Mouse (Mus musculus) megakaryocyte, embryonic 14.5 days (primary cell): ENCODE data around the gene Rpl6. TPM values are rescaled to one million over a fixed set of nuclear protein-coding genes. Genes with fewer than 3 reads are reported as not detected.

Experiments used
- H3K27me3 ChIP-seq: replicated peaks from 2 replicates; pipeline ENCODE3; 2012; ENCODE audit warnings: inconsistent platforms
- H3K36me3 ChIP-seq: replicated peaks from 2 replicates; pipeline ENCODE3; 2012; ENCODE audit warnings: low read length, inconsistent platforms, mixed read lengths
- H3K4me1 ChIP-seq: 2 replicates; pipeline ENCODE4 v1.6.1; 2012; ENCODE audit warnings: inconsistent platforms
- H3K4me3 ChIP-seq: replicated peaks from 2 replicates; pipeline ENCODE3; 2012; ENCODE audit warnings: moderate library complexity, mild to moderate bottlenecking, inconsistent platforms
- H3K9me3 ChIP-seq: 2 replicates; pipeline ENCODE4 v1.6.1; 2012; ENCODE audit warnings: inconsistent platforms
- FLI1 ChIP-seq: IDR thresholded peaks from 2 replicates; pipeline ENCODE4 v1.6.1; 2012; ENCODE audit warnings: low read length, inconsistent platforms, mixed read lengths
- GATA1 ChIP-seq: IDR thresholded peaks from 3 replicates; pipeline ENCODE4 v1.6.1; 2012; ENCODE audit warnings: mixed read lengths, low read length, inconsistent platforms, borderline replicate concordance
- polyA plus RNA-seq: library from polyadenylated mRNA; stranded (reverse); fragments of >175 nt; gene quantifications from 2 replicates; pipeline ENCODE4 v1.2.3, GENCODE M21; 2012; ENCODE audit warnings: low replicate concordance; ENCODE audit not compliant: insufficient read depth

Gene Rpl6
- polyA plus RNA-seq, 1 experiment: 547 TPM

GRCm38 (mm10) chr5:121236171-121236570, 31.9 kb downstream of the Rpl6 start:
- H3K9me3 ChIP-seq: no peaks in the 10 kb centered on the region
- peak overlapping the region; percentile 83 for H3K4me3 ChIP-seq
- TF ChIP-seq FLI1 (no peak), GATA1 (peak; percentile 92; the same call in 2 of the 3 replicates)
- peaks cover 82% of the 10 kb centered on the region for H3K4me1 ChIP-seq
- peaks cover 36% of the 10 kb centered on the region for H3K36me3 ChIP-seq
- H3K27me3 ChIP-seq: no peaks in the 10 kb centered on the region

- H3K27me3 ChIP-seq: no peaks in the 10 kb centered on the region
- peaks cover 86% of the 10 kb centered on the region for H3K4me1 ChIP-seq
- peaks cover 26% of the 10 kb centered on the region for H3K36me3 ChIP-seq
- H3K9me3 ChIP-seq: no peaks in the 10 kb centered on the region
- TF ChIP-seq FLI1 (no peak), GATA1 (no peak)
- H3K4me3 ChIP-seq: no peak overlapping the region
Observed at GRCm38 (mm10) chr5:121238208-121238607, 33.9 kb downstream of the Rpl6 start.

GRCm38 (mm10) chr5:121239846-121240245, 35.6 kb downstream of the Rpl6 start:
- Histone ChIP-seq H3K9me3 (no peaks in the 10 kb centered on the region), H3K4me1 (peaks cover 88% of the 10 kb centered on the region), H3K36me3 (peaks cover 13% of the 10 kb centered on the region), H3K4me3 (peak overlapping the region; percentile 24), H3K27me3 (no peaks in the 10 kb centered on the region)
- TF ChIP-seq FLI1 (no peak), GATA1 (no peak)

- Histone ChIP-seq H3K27me3 (no peaks in the 10 kb centered on the region), H3K9me3 (no peaks in the 10 kb centered on the region), H3K4me3 (peak overlapping the region; percentile 79), H3K4me1 (peaks cover 98% of the 10 kb centered on the region), H3K36me3 (peaks cover 12% of the 10 kb centered on the region)
- TF ChIP-seq FLI1 (no peak), GATA1 (no peak)
Observed at GRCm38 (mm10) chr5:121241182-121241581, 36.9 kb downstream of the Rpl6 start.

GRCm38 (mm10) chr5:121242261-121242660, 38.0 kb downstream of the Rpl6 start:
- H3K9me3 ChIP-seq: no peaks in the 10 kb centered on the region
- H3K27me3 ChIP-seq: no peaks in the 10 kb centered on the region
- peaks cover 13% of the 10 kb centered on the region for H3K36me3 ChIP-seq
- TF ChIP-seq GATA1 (no peak), FLI1 (no peak)
- H3K4me3 ChIP-seq: peak overlapping the region; percentile 84
- H3K4me1 ChIP-seq: peaks cover 96% of the 10 kb centered on the region

- no peaks in the 10 kb centered on the region for H3K27me3 ChIP-seq
- peaks cover 16% of the 10 kb centered on the region for H3K36me3 ChIP-seq
- peaks cover 97% of the 10 kb centered on the region for H3K4me1 ChIP-seq
- peak overlapping the region; percentile 9 for H3K4me3 ChIP-seq
- H3K9me3 ChIP-seq: no peaks in the 10 kb centered on the region
- TF ChIP-seq GATA1 (no peak), FLI1 (no peak)
Observed at GRCm38 (mm10) chr5:121242701-121243100, 38.4 kb downstream of the Rpl6 start.

GRCm38 (mm10) chr5:121243676-121244364, 39.5 kb downstream of the Rpl6 start:
- TF ChIP-seq FLI1 (no peak), GATA1 (no peak)
- Histone ChIP-seq H3K27me3 (no peaks in the 10 kb centered on the region), H3K9me3 (no peaks in the 10 kb centered on the region), H3K4me3 (no peak overlapping the region), H3K4me1 (peaks cover 98% of the 10 kb centered on the region), H3K36me3 (peaks cover 18% of the 10 kb centered on the region)

- Histone ChIP-seq H3K4me3 (no peak overlapping the region), H3K27me3 (no peaks in the 10 kb centered on the region), H3K4me1 (peaks cover 98% of the 10 kb centered on the region), H3K9me3 (no peaks in the 10 kb centered on the region), H3K36me3 (peaks cover 18% of the 10 kb centered on the region)
- no peak for TF ChIP-seq GATA1
- TF ChIP-seq FLI1: no peak
Observed at GRCm38 (mm10) chr5:121244365-121244731, 40.1 kb downstream of the Rpl6 start.

- no peak for TF ChIP-seq GATA1
- TF ChIP-seq FLI1: no peak
- Histone ChIP-seq H3K9me3 (no peaks in the 10 kb centered on the region), H3K4me3 (no peak overlapping the region), H3K4me1 (peaks cover 98% of the 10 kb centered on the region), H3K27me3 (no peaks in the 10 kb centered on the region), H3K36me3 (peaks cover 16% of the 10 kb centered on the region)
Observed at GRCm38 (mm10) chr5:121245201-121245600, 40.9 kb downstream of the Rpl6 start.

- TF ChIP-seq GATA1 (no peak), FLI1 (no peak)
- no peaks in the 10 kb centered on the region for H3K27me3 ChIP-seq
- H3K9me3 ChIP-seq: no peaks in the 10 kb centered on the region
- H3K4me1 ChIP-seq: peaks cover 92% of the 10 kb centered on the region
- peak overlapping the region; percentile 14 for H3K4me3 ChIP-seq
- H3K36me3 ChIP-seq: peaks cover 35% of the 10 kb centered on the region
Observed at GRCm38 (mm10) chr5:121248766-121249394, 44.6 kb downstream of the Rpl6 start.

GRCm38 (mm10) chr5:121249693-121250092, 45.4 kb downstream of the Rpl6 start:
- no peaks in the 10 kb centered on the region for H3K9me3 ChIP-seq
- no peaks in the 10 kb centered on the region for H3K27me3 ChIP-seq
- H3K4me3 ChIP-seq: no peak overlapping the region
- TF ChIP-seq GATA1 (no peak), FLI1 (no peak)
- peaks cover 43% of the 10 kb centered on the region for H3K36me3 ChIP-seq
- peaks cover 92% of the 10 kb centered on the region for H3K4me1 ChIP-seq
